Mouse (Mus musculus) hindbrain, embryonic 16.5 days (tissue): ENCODE measurements around the gene Greb1. TPM values are rescaled to one million over a fixed set of nuclear protein-coding genes. Genes with fewer than 3 reads are reported as not detected.

ENCODE experiments used
- ATAC-seq: fragments of 200-750 bp; cut with Nextera tagmentation; 2 replicates; pipeline ENCODE4 v1.8.0; 2017; ENCODE audit warnings: moderate TSS enrichment, moderate library complexity
- H3K27ac ChIP-seq: fragments of 300-500 bp; sonication (generic); 2 replicates; pipeline ENCODE4 v1.5.1; 2014; ENCODE audit warnings: low read depth, mild to moderate bottlenecking, control low read depth, low read length, moderate library complexity
- H3K27me3 ChIP-seq: fragments of 300-500 bp; sonication (generic); replicated peaks from 2 replicates; pipeline ENCODE4 v1.6.1; 2014; ENCODE audit warnings: low read length; ENCODE audit not compliant: control insufficient read depth, insufficient read depth
- H3K36me3 ChIP-seq: fragments of 300-500 bp; sonication (generic); 2 replicates; pipeline ENCODE4 v1.6.1; 2014; ENCODE audit warnings: mild to moderate bottlenecking, low read length, moderate library complexity, mixed read lengths; ENCODE audit not compliant: control insufficient read depth, insufficient read depth
- H3K4me1 ChIP-seq: fragments of 300-500 bp; sonication (generic); 2 replicates; pipeline ENCODE4 v1.6.1; 2014; ENCODE audit warnings: low read depth, low read length; ENCODE audit not compliant: control insufficient read depth, insufficient read depth
- H3K4me2 ChIP-seq: fragments of 300-500 bp; sonication (generic); 2 replicates; pipeline ENCODE4 v1.6.1; 2014; ENCODE audit warnings: mild to moderate bottlenecking, low read length, control low read depth, moderate library complexity
- H3K4me3 ChIP-seq: fragments of 300-500 bp; sonication (generic); 2 replicates; pipeline ENCODE4 v1.5.1; 2014; ENCODE audit warnings: mild to moderate bottlenecking, low read length, control low read depth, moderate library complexity
- H3K9ac ChIP-seq: fragments of 300-500 bp; sonication (generic); 2 replicates; pipeline ENCODE4 v1.6.1; 2014; ENCODE audit warnings: low read depth, mild to moderate bottlenecking, control low read depth, low read length, moderate library complexity
- H3K9me3 ChIP-seq: fragments of 300-500 bp; sonication (generic); 2 replicates; pipeline ENCODE4 v1.6.1; 2014; ENCODE audit warnings: mild to moderate bottlenecking, low read length, moderate library complexity; ENCODE audit not compliant: control insufficient read depth
- WGBS: fragments of 180-500 bp; shearing (Covaris S2); extraction: QIAGEN DNeasy Blood & Tissue Kit; methylation state at CpG from one replicate; pipeline ENCODE4 v1.1.7; 2014; 5-methylcytosine and 5-hydroxymethylcytosine counted together
- polyA plus RNA-seq: library from polyadenylated mRNA; unstranded; fragments of >200 nt; fragmentation: Nextera tagmentation; extraction: Ambion mirVana; gene quantifications from 2 replicates; pipeline ENCODE4 v1.2.1, GENCODE M21; 2015

The Greb1 gene
- polyA plus RNA-seq, 1 experiment from 2014 or later, result 0.51 TPM

DNA sequence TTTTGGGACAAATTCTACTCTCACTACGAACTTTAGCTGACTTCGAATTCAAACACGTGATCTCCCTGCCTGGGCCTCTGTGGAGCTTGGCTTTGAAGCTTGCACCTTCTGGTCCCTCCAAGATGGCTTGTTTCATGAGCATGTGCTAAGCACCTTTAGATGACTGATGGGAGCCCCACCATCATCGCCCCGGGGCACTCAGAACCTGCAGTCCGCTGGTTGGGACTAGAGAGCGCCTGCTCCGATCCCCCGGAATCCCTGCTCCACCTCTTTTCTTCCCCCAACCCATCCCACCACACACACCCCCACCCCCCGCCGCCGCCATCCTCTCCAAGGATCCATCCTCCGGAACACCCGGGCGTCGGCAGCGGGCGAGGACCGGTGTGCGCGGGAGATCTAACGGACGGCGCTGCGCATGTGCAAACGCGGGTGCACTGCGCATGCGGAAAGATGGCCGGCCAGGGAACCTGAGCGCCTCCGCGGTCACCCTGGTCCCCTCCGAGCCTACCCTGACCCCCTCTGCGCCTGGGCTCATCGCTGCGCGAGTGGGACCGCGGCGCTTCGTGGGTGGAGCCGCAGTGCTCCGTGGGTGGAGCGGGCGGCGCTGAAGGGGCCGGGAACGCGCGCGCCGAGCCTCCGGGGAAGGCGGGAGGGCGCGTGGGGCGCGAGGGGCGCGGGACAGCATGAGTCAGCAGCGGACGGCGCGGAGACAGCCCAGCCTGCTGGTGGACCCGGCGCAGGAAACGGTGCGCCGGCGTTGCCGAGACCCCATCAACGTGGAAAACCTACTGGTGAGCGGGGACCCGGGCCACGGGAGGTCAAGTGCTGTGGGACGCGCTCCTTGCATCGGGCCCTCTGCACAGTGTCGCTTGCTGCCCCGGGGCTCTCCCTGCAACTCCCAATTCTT is 10.1 kb upstream of the Greb1 start, which contains the start of gene E2f6:
E2f6 (plus strand) TSS at position 439 of the 907 bp plus-strand sequence.
- Histone ChIP-seq H3K36me3 (no peaks in the 10 kb centered on the region), H3K4me2 (peak within 1 kb of the TSS; percentile 68), H3K4me3 (peak within 1 kb of the TSS; percentile 93), H3K27ac (peak within 1 kb of the TSS; percentile 83), H3K9ac (peak within 1 kb of the TSS; percentile 95), H3K27me3 (no peaks in the 10 kb centered on the region), H3K9me3 (no peaks in the 10 kb centered on the region), H3K4me1 (peaks cover 14% of the 10 kb centered on the region)
- ATAC-seq, result peak; percentile 87
- 5% methylated on average over 76 of the region's 81 CpGs for WGBS

DNA sequence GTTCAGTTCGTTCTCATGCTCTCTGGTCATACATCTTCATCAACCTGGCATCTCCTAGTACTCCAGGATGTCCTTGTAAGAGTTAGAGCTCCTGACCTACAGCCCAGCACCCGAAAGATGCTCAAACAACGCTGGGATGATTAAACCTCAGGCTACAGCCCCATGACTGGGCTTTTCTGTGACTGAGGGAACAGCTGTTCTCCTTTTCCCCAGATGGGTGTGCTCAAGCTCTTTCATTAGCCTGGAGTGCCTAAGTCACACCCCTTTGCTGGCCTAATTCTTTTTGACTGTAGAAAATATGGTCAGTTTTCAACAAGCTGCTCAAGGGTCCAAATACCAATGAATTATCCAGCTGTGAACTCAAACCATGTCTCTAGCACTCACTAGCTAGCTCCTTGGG is 7.4 kb upstream of the Greb1 start:
- Histone ChIP-seq H3K9ac (no peak overlapping the region), H3K4me2 (no peak overlapping the region), H3K9me3 (no peaks in the 10 kb centered on the region), H3K27me3 (no peaks in the 10 kb centered on the region), H3K4me1 (peaks cover 14% of the 10 kb centered on the region), H3K27ac (no peak overlapping the region), H3K36me3 (no peaks in the 10 kb centered on the region), H3K4me3 (no peak overlapping the region)
- peak; percentile 37; the same call in 1 of the 2 replicates for ATAC-seq
- 46% methylated on average over 3 of the region's 3 CpGs for WGBS

DNA sequence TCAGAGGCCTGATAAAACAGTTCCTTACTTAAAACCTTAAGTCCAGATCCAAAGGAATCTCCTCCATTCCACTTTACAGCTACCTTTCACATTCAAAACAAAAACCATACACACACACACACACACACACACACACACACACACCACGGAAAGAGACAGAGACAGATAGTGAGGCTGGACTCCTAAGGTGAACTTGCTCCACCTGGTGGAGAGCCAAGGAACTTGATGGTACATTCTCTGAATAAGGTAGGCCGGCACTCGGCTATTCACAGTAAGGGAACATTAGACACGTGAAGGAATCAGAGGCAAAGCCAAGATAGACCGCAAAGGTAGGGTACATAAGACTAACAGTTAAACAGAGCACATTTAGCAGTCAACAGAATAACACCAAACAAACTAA is 4.8 kb upstream of the Greb1 start:
- Histone ChIP-seq H3K27ac (no peak overlapping the region), H3K4me2 (no peak overlapping the region), H3K27me3 (no peaks in the 10 kb centered on the region), H3K4me1 (no peaks in the 10 kb centered on the region), H3K4me3 (no peak overlapping the region), H3K9me3 (no peaks in the 10 kb centered on the region), H3K36me3 (no peaks in the 10 kb centered on the region), H3K9ac (no peak overlapping the region)
- peak; percentile 70 for ATAC-seq
- 3% methylated on average over 5 of the region's 5 CpGs for WGBS

DNA sequence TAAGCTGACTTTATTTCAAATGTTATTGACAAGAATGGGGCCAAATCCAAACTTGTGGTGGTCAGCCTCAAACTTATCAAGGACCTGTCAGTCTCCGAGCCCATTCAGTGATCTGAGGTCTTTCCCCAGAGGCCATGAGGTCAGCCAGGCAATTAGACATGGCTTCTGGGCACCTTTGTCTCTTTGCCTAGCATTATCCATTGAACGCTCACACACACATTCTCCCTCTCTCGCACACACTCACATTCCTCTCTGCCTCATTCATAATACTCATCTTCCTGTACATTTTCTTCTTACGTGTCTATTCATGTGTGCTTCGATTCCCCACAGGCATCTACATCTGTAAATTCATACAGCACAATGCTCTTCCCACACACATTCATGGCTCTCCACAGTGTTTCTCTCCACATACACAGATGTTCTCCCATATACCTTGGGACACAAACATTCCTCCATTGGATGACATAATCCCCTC is 3.3 kb upstream of the Greb1 start:
- H3K4me3 ChIP-seq, result no peak overlapping the region
- H3K27me3 ChIP-seq, result no peaks in the 10 kb centered on the region
- H3K36me3 ChIP-seq, result no peaks in the 10 kb centered on the region
- H3K27ac ChIP-seq, result no peak overlapping the region
- H3K9ac ChIP-seq, result no peak overlapping the region
- H3K4me2 ChIP-seq, result no peak overlapping the region
- ATAC-seq, result no peak
- H3K9me3 ChIP-seq, result no peaks in the 10 kb centered on the region
- WGBS, result 21% methylated on average over 5 of the region's 5 CpGs
- H3K4me1 ChIP-seq, result peaks cover 4% of the 10 kb centered on the region

DNA sequence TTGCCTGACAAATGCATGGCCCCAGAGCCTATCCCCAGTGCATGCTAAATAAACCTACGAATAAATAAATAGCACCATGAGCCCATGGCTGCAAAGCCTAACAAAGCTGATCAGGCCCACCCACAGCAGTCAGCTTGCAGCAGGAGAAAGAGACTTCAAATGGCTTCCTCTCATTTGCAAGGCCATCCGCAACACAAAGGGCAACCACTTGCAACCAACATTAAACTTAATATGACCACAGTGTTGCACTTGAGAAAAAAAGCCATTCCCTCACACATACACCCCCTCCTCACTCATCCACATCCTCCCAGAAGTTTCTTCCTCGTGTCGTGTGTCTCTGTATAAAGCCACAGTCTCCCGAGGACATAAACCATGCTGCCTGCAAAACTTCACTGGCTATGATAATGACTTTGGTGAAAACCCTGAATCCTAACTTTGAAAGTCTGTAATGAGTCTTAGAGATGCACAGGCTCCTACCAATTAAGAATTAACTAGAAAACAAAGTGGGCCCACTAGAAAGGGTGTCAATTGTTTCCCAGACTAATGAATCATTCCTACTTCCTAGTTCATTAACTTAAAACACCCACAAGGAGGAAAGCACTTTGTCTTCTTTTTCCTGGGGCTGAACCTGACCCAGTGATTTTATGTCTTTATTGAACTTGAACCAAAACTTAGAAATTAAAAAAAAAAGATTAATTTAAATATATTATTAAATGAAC is 2.7 kb upstream of the Greb1 start:
- H3K36me3 ChIP-seq, result no peaks in the 10 kb centered on the region
- WGBS, result 21% methylated on average over 5 of the region's 5 CpGs
- no peak for ATAC-seq

DNA sequence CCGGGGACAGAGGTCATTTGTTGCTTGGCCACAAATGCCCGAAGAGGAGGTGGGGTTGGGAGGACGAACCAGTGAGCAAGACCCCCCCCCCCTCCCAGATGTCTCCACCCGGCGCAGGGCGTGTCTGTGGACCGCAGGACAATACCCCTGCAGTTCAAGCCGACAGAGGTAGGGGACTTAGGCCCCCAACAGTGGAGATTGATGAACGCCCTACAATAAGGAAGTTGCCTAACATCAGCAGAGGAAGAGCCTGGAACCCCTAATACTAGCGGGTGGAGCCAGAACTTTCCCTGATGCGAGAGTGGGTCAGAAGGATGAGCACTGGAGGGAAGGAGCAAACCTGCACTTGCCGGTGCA is 251 bp upstream of the Greb1 start:
- Histone ChIP-seq H3K36me3 (no peaks in the 10 kb centered on the region), H3K4me2 (peak overlapping the region; percentile 99), H3K9me3 (no peaks in the 10 kb centered on the region), H3K27me3 (no peaks in the 10 kb centered on the region), H3K27ac (no peak overlapping the region), H3K4me1 (peaks cover 4% of the 10 kb centered on the region), H3K4me3 (peak overlapping the region; percentile 66), H3K9ac (peak overlapping the region; percentile 75)
- peak; percentile 25 for ATAC-seq
- WGBS, result 1% methylated on average over 12 of the region's 12 CpGs

More for the DNA sequence above, 2.7 kb upstream of the Greb1 start:
- peaks cover 4% of the 10 kb centered on the region for H3K4me1 ChIP-seq
- no peak overlapping the region for H3K9ac ChIP-seq
- no peak overlapping the region for H3K27ac ChIP-seq
- H3K9me3 ChIP-seq, result no peaks in the 10 kb centered on the region
- H3K27me3 ChIP-seq, result no peaks in the 10 kb centered on the region
- no peak overlapping the region for H3K4me3 ChIP-seq
- no peak overlapping the region for H3K4me2 ChIP-seq

DNA sequence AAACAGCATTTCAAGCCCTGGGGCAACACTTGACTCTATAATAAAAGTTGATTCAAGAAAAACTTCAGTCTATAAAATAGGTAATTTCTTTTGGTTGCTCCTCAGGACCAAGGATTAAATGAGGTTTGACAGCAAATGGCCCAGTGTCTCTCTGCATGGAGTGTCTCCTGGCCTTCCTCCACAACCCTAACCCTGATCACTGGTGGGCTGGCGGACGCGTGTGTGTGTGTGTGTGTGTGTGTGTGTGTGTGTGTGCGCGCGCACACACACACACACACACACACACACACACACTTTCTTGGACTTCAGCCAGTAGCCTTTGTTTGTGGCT is 793 bp downstream of the Greb1 start:
- Histone ChIP-seq H3K36me3 (no peaks in the 10 kb centered on the region), H3K4me1 (peaks cover 4% of the 10 kb centered on the region), H3K27ac (no peak overlapping the region), H3K4me3 (peak overlapping the region; percentile 66), H3K27me3 (no peaks in the 10 kb centered on the region), H3K9me3 (no peaks in the 10 kb centered on the region), H3K4me2 (peak overlapping the region; percentile 99), H3K9ac (peak overlapping the region; percentile 75)
- WGBS, result 5% methylated on average over 6 of the region's 6 CpGs
- ATAC-seq, result no peak

DNA sequence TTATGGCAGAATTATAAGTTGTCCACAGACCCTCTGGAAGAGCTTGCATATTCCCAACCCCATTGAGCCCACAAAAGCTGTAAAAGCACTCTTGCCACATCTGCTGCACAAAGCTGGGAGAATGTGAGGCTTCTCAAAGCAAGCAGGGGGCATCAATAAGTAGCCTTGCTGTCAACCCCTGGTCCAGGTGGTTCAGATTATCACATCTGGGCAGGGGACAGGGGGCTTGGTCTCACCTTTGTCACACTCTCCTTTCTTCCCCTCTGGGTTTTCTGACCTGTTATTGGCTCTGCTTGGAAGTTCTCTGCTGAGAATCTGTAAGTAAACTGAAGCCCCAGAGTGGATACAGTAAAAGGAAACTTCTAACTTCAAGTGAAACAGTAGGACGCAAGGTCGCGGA is 1.8 kb downstream of the Greb1 start:
- no peaks in the 10 kb centered on the region for H3K9me3 ChIP-seq
- no peaks in the 10 kb centered on the region for H3K27me3 ChIP-seq
- no peak overlapping the region for H3K9ac ChIP-seq
- WGBS, result 50% methylated on average over 3 of the region's 3 CpGs
- no peak for ATAC-seq
- no peak overlapping the region for H3K27ac ChIP-seq
- no peak overlapping the region for H3K4me2 ChIP-seq
- no peaks in the 10 kb centered on the region for H3K36me3 ChIP-seq
- peaks cover 4% of the 10 kb centered on the region for H3K4me1 ChIP-seq
- no peak overlapping the region for H3K4me3 ChIP-seq

DNA sequence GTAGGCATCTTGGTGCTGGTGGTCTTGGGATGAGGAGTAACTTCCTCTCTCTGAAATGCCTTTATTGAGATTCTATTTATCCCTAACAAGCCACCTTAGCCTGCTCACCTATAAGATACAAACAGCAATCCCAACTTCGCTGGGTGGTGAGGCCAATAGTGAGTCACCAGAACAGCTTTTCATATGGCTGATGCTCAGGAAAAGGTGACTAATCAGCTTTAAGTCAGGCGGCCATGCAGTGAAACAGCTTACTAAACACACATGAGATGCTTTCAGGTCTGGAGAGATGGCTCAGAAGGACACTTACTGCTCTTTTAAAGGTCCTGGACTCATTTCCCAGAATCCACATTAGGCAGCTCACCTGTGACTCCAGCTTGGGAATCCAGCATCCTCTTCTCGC is 4.9 kb downstream of the Greb1 start:
- H3K27ac ChIP-seq, result no peak overlapping the region
- no peak overlapping the region for H3K9ac ChIP-seq
- no peaks in the 10 kb centered on the region for H3K9me3 ChIP-seq
- no peak overlapping the region for H3K4me2 ChIP-seq
- WGBS, result 88% methylated on average over 3 of the region's 3 CpGs
- peaks cover 4% of the 10 kb centered on the region for H3K4me1 ChIP-seq
- no peak for ATAC-seq
- no peaks in the 10 kb centered on the region for H3K27me3 ChIP-seq
- H3K36me3 ChIP-seq, result no peaks in the 10 kb centered on the region
- no peak overlapping the region for H3K4me3 ChIP-seq
